Mouse (Mus musculus) cerebellum, adult 9-11 months (tissue): ENCODE measurements around the gene Dpep2nb.

Experiments
- DNase-seq: peaks from one replicate; pipeline ENCODE4 v3.0.0; 2022

Gene Dpep2nb

DNA sequence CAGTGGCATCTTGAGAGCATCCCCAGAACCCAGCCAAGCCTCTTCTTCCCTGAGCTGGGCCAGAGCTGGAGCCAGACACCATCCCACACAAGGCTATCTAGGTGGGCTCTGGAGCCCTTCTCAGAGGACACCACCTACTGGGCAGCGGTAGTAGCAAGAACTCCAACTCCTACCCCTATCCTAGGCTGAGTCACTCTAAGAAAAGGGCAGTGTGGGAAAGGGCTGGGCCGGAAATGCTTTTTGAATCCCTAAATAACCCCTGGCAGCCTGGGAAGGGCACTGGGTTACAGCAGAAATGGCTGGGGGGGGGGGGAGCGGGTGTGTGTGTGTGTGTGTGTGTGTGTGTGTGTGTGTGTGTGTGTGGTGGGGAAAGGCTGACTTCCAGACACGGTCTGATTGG is 48.0 kb downstream of the Dpep2nb start:
- DNase-seq = no peak

DNA sequence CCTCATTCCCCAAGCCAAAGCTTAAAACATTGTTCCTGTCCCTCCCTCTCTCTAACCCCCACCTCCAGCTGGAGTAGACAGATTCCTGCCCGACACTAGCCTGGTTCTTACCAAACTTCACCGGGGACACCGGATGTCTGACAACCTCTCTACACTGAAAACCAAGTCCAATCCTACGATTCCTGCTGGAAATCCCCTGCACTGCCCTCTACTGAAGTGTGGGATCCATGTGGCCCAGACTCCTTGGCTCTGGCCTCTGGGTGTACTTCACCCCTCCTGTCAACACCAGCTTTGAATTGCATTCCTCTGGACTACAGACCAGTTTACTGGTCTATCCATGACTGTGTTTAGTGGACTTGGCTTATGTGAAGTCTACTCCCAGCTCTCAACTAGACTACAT is 49.2 kb downstream of the Dpep2nb start:
- DNase-seq = no peak

DNA sequence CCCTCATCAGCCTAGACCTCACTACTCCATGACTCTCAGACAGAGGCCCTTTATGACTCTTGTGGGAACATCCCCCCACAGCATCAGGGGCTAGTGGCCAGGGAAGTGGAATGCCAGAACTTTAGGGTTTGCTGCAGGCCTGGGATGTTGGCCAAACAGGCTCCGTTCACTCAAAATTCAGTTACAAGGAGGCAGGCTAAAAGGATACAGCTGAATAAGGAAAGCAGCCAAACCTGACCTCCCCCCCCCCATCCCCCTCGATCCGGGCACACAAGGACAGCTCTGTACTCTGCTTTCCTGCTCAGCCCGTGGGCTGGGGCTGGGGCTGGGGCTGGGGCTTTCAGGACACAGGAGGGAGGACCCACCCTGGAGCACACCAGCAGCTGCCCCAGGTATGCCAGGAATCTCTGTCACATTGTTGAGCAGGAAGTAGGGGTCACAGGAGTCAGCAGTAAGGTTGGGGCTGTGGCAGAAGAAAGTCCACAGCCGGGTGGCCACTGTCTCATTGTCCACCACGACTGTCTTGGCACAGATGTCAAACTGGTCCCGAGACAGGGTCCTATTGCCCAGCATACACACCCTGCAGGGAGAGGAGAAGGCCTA is 54.6 kb downstream of the Dpep2nb start:
- peak; percentile 56 for DNase-seq

DNA sequence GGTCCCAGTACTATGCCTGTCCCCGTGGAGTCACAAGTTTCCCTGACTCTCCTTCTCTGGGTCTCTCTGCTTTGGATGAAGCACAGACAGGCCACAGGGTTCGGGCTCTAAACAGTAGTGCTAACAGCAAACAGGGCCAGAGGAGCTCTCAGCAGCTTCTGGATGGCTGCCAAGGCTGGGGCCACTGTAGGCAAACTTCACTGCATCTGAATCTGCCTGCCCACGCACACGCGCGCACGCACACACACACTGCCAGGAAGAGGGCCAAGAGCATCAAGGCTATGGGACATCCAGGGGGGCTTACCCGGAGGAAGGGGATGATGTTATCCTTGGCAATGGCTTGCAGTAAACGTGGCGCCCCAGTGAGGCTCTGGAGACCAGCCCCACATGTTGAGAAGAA is 56.4 kb downstream of the Dpep2nb start:
- peak; percentile 33 for DNase-seq
